Mouse (Mus musculus) embryonic fibroblast, embryonic 13.5 days (primary cell): ENCODE measurements around the gene Mtmr12.

Experiments
- CTCF ChIP-seq: IDR thresholded peaks from 2 replicates; pipeline ENCODE4 v1.5.1; 2011; ENCODE audit warnings: mild to moderate bottlenecking, control low read depth, low read length, moderate library complexity, borderline replicate concordance; ENCODE audit not compliant: insufficient read depth
- POLR2A ChIP-seq: IDR thresholded peaks from 2 replicates; pipeline ENCODE4 v1.6.1; 2011; ENCODE audit warnings: low read depth, mild to moderate bottlenecking, control low read depth, low read length, moderate library complexity

GRCm38 (mm10) chr15:12290330-12290729 is 85.5 kb downstream of the Mtmr12 start:
- TF ChIP-seq POLR2A, result no peak
- TF ChIP-seq CTCF, result no peak
